Mouse (Mus musculus) right cerebral cortex, postnatal 14 days (tissue): Measurements from ENCODE around the gene Ndufs7.
"Not testable (repeated sequence)": the region's sequence is repeated elsewhere in the genome, so short reads cannot be mapped to it uniquely, and the experiment has no call there.

Experiments used
- DNase-seq: peaks from one replicate; pipeline ENCODE4 v3.0.0; 2022

Ndufs7 gene

DNA sequence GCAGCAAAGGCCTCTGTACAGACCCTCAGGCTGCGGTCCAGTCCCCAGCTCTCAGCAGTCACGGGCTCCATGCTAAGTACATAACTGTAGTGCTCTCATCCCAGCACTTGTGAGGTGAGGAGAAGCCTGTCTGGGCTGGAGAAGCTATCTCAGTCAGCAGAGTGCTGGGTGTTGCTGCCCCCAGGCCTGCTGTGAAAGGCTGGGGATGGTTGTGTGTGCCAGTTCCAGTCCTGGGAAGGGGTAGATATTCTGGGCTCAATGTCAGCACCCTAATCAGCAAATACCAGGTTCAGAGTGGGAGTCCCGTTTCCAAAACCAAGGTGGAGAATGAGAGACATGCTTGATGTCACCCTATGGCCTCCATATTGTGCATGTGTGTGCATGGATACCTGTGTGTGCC lies 6.3 kb upstream of the Ndufs7 start:
- DNase-seq: no peak

DNA sequence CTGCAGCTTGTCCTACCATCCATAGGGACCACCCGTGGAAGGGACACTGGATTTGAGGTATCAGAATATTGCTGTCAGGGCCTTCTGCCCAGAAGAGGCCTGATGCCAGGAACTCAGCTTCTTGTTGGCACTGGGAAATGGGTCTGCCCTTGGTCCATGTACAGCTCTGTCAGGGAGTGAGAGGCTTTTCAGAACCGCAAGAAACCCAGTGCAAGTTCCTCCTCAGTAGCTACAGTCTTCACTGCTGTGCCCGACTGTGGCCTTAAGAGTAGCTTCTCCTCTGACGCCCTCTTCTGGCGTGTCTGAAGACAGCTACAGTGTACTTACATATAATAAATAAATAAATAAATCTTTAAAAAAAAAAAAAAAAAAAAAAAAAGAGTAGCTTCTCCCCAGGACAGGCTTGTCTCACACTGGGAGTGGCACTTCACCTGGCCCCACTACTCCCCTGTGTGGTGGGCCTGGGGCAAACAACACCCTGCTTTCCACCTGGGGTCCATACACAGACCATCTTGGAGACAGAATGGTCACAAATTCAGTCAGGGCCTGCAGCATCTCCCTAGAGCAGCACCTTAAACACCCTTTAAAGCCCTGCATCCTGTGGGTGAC lies 4.0 kb upstream of the Ndufs7 start:
- DNase-seq: no peak

DNA sequence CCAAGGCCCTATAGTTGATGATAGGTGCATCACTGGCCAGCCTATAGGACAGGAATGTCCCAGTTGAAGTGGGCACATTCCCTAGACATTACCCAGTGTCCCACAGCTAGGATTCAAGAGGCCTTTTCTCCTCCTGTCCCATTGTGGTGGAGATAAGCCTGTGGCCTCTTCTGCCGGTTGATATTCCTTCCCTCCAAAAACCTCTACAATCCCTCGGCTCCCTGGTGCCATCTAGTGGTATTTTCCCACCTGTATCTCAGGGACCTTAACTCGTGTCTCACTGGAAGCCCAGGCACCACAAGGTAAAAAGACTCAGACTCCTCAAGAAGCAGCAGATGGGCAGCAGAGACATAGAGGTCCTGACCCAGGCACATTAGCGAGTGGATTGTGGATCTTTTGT lies 3.3 kb upstream of the Ndufs7 start:
- DNase-seq: peak; percentile 83

DNA sequence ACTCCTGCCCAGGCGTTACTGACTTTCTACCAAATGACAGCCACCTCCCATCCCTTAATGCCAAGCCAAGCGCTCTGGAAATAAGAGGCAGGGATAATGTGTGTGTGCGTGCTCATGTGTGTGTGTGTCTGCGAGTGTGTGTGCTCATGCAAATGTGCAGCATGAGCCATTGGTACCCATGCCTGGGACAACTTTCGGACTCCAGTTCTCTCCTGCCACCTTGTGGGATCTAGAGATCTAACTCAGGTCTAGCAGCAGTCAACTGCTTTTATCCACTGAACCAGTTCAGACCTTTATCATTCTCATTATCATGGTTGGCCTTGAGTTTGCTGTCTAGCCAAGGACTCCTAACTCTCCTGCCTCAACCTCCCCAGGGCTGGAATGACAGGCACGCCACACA lies 1.1 kb upstream of the Ndufs7 start:
- no peak for DNase-seq

DNA sequence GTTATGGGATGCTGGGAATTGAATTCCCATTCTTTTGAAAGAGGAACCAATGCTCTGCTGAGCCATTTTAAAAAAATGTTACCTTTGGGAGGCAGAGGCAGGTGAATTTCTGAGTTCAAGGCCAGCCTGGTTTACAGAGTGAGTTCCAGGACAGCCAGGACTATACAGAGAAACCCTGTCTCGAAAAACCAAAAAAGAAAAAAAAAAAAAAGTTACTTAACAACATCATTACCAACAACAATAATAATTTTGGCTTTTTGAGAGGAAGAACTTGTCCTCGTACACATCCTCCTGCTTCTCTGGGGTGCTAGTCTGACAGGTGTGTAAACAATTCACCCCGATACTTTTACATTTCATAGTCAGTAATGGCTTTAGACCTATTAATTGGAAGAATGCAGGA lies 484 bp upstream of the Ndufs7 start:
- DNase-seq: not testable (repeated sequence)

DNA sequence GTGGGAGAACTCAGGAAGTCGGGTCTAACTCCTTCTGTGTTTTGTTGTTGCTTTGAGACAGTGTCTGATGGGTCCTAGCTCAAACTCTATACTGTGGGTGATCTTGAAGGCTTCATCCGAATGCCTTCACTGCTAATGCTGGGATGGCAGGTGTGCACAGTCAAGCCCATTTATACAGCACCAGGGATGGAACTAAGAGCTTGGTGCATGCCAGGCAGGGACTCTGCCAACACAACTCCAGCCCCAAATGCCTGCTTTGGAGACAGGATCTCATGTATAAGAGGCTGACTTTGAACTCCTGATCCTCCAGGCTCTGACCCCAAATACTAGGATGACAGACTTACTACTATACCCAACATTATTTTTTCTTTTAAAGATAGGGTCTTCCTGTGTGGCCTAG lies 1.1 kb downstream of the Ndufs7 start:
- DNase-seq: no peak

DNA sequence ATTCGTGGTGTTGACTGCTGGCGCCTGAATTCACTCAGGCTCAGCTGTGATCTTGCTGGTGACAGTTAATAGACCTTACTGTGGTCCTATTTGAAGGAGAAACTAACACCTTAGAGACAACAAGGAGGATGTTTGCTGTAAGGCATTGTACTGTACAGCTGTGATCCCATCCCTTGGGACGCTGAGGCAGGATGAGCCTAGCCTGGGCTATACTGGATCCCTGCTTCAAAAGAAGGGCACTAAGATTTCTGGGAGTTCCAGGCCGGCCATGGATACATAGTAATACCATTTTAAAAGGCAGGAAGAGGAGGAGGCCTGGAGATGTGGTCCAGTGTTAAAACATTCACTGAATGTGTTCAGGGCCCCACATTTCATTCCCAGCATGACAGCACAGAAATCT lies 1.7 kb downstream of the Ndufs7 start:
- no peak for DNase-seq

DNA sequence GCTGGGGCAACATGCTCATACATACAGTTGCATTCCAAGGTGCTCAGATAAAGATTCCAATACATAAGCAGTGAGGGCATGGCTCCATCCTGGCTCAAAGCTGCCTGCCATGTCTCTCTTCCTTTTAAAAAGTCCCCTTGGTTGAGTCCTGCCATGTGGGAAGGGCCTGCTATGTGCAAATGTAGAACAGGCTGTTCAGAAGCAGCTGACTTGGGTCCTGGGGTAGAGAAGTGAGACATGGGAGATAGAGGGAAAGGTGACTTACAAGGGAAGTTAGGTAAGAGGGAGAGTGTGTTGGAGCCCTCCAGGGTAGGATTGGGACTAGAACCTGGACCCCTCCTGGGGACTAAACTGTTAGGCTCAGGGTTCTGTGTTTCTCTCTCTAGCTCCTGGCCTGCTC lies 3.1 kb downstream of the Ndufs7 start:
- DNase-seq: no peak

DNA sequence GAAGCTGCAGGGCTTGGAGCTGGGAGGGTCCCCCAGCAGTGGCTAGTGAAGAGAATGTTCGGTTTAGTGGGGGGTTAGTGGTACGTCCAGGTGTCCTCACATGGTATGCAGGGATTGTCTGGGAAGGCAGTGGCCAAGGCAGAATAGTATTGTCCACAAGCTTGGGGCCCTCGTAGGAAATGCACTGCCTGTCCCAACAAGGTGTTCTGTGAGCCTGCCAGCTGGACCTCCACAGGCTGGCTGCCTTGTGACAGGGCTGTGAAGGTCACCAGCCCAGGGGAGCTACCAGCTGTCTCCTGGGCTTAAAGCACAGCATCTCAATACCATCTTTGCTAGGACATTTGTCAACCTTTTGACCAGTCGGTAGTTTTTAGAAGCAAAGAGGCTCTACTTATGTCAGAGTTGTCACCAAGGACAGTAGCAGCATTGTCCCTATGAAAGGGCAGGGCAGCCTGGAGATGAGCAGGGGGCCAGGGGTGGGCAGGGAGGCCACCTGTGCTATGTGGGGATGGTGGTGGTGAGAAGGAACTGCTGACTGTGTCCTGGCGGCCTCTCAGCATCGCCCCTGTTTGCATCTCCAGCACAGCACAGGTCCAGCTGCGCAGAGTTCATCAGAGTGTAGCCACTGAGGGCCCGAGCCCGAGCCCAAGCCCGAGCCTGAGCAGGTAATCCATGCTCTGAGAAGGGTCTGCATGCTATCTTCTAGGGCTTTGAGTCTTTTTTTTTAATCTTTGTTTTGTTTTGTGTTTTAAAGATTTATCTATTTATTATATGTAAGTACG lies 3.8 kb downstream of the Ndufs7 start:
- no peak for DNase-seq

DNA sequence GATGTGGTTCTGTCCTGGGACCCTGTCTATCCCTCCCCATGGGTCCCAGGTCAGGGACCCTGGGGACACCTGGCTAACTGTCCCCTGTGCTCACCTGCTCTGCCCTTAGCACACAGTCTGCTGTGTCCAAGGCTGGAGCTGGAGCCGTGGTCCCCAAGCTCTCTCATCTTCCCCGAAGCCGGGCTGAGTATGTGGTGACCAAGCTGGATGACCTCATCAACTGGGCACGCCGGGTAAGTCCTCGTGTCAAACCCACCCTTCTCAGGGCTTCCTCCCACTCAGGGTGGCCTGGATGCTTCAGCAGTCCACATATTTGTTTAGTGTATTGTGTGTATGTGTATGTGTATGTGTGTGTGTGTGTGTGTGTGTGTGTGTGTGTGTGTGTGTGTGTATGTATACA lies 4.6 kb downstream of the Ndufs7 start:
- DNase-seq: no peak

DNA sequence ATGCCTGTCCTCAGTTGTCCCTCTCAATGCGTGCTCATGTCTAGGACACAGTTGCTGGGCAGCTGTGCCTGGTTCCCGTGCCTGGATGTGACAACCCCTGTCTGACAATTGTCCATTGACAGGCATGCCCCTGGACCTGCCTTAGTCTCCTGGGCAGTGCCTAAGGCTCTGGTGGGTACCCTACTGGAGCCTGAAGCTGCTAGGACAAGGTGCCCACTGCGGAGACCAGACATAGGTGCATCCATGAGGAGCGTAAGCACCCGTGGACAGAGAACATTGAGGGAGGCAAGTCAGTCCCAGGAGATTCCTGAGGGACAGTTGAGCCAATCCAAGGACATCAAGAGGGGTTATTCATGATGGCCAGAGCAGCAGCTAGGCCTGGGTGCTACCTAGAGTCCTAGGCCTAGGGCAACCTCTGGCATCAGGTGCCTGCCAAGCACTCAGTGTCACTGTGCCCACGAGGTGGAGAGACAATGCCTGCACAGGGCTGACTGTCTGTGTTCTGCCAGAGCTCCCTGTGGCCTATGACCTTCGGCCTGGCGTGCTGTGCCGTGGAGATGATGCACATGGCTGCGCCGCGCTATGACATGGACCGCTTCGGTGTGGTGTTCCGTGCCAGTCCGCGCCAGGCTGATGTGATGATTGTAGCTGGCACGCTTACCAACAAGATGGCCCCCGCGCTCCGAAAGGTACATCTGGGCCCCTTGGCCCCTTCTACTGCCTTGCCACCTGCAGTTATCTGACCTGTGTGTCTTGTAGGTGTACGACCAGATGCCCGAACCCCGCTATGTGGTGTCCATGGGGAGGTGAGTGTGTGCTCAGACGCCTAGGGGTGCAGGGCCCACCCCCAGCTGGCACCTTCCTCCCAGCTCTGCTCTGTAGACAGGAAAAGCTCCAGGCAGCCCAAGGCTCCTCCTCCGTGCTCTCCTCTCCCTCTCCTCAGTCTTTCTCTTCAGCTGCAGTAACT lies 5.7 kb downstream of the Ndufs7 start:
- no peak for DNase-seq

DNA sequence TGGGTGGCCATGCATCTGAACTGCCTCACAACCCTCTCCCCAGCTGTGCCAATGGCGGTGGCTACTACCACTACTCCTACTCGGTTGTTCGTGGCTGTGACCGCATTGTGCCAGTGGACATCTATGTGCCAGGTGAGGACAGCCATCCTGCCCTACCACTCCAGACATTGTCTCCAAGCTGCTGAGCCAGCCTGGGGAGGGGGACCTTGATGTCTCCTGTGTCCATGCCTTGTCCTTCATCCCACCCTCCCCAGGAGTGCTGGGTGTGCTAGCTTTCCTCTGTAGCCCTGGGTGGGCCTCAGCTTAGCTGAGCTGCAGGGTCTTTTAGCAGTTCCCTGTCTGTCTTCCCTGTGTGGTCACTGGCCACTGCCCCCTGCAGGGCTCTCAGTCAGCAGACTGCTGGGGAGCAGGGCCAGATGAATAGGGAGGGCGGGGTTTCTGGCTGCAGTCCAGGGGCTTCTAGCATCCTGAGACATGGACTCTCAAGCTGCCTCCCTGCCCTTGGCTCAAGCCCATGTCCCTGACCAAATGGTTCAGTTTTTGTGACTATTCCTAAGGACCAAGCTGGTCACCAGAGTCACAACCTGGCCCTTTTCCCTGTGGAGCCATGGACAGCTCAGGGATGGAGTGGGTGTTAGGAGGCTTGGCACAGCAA lies 7.1 kb downstream of the Ndufs7 start:
- DNase-seq: no peak

DNA sequence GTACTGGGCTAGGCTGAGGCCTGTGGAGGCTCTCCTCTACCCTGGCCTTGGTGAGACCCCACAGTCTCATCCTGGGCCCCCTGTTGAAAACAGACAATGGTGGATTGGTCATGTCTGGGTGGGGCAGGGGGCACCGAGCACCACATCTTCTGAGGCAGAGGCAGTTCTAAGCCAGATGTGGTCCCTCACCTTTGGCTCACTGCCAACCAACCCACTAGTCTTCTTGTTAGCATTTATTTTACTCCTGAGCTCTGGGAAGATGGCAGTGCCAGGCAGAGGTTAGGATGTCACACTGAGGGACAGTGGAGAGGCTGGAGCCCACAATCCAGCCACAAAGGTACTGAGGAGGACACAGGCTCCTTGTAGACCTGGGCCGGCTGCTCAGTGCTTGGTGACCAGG lies 9.0 kb downstream of the Ndufs7 start:
- DNase-seq: no peak

DNA sequence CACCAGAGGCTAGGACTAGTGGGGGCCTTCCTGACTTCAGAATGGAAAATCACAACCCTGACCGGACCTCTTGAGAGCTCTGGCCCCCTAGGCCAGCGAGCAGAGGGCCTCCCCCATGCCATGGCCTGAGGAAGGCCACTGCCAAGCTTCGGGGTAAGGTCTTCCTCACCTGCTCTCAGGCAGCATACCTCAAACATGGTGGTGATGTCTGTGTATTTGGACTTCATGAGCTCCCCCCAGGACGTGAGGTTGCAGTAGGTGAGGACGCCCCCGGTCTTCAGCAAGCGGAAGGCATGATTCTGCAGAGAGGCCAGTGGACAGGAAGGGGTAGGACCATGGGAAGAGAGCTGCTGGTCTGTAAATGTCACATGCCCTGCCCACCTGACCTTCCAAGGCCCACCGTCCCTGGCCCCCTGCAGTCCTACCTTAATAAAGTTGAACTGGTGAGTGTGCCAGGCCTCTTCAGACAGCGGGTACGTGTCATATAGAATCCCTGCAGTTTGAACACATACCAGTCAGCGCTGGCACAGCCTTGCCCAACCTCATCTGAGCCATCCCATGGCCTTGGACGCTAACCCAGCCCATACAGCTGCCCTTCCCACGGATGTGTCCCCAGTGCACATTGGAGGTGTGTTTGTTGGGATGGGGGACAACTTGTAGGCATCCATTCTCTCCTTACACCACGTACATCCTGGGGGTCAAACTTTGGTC lies 10.0 kb downstream of the Ndufs7 start:
- no peak for DNase-seq

DNA sequence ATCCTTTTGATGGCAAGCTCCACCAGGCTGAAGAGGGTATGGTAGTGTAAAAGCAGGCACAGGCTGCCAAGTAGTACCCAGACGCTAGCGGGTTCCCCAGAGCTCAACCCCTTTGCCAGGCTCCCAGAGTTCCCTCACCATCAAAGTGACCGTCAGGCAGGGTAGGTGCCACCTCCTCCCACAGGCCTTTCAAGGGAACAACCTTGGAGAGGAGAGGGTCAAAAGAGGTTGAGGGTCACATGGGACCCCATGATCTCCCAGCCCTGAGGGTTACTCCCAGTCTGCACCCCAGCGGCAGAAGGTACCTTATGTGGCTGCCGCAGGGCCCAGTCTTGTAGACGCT lies 10.5 kb downstream of the Ndufs7 start:
- DNase-seq: no peak

DNA sequence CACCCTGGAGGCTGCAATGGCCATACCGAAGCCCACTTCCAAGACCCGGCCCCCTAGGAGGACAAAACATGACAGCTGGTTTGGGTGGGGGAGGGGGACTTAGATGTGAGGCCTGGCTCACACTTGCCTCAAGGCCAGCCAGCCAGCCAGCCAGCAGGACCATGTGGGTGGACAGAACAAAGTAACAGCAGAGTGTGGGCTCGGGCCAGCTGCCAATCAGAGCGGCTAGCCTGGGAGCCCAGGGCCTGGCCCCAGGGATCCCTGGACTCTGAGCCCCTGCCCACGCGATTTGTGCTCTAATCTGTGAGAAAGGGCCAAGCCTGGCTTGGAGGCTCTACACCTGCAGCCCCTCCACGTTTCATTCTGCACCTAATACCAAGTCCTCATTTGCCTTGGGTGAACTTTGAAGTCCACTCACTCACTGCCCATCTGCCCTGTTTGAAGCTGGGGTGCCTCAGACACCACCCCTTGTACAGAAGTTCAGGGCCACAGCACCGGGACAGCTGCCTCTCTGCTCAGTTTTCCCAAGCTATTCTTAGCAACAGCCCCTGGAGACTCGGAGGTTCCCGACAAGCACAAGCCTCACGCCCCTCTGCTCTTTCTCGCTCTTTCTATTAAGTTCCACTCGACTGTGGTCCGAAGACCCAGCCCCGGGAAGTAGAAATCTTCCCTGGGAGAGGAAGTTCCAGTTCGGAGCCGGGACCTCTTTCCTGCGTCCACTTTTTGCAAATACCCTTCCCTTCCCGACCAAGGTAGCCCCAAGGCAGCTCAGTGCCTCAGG lies 11.1 kb downstream of the Ndufs7 start:
- DNase-seq: peak; percentile 68

DNA sequence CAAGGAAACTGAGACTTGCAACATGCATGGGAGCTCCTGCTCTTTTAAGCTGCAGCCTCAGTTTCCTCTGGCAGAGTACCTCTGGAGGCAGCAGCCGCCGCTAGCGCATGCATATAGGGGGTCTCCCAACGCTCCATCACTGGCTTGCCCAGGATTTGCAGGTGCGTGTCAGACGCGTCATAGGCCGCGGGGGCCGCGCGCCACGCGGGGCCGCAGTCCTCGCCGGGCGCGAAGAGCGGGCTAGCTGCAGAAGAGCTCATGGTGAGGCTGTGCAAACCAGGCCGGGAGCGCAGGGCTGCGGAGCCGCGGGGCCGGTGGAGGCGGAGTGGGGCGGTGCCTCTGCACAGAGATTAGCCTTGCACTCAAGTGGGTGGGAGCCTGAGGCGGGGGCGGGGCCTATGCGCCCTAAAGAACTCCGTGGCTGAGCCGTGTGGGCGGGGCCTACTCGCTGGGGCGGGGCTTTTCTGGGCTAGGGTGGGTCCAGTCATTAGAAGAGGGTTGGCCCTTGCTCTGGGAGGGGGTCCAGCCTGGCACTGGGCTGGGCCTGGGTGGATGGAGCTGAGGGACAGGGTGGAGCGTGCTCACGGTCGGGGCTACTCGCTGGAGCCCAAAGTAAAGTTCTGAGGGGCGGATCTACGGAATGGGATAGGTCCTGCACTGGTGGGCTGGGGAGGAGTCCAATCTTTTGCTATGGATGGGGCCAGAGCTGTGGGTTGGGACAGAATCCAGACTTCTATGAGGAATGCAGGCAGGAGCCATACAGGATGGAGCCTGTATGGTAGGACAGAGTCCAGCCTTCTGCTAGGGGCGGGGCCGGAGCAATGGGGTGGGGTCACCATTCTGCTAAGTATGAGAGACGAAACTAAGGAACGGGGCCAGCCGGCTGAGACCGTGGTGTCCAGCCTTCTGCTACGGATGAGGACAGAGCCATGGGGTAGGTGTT lies 12.0 kb downstream of the Ndufs7 start, which contains the start of the genes Gamt and Dazap1:
Gene Gamt, minus strand, starts transcription at position 371 of the 943 bp plus-strand sequence.
Gene Dazap1, plus strand, starts transcription at position 845 of the 943 bp plus-strand sequence.
- peak; percentile 88 for DNase-seq

DNA sequence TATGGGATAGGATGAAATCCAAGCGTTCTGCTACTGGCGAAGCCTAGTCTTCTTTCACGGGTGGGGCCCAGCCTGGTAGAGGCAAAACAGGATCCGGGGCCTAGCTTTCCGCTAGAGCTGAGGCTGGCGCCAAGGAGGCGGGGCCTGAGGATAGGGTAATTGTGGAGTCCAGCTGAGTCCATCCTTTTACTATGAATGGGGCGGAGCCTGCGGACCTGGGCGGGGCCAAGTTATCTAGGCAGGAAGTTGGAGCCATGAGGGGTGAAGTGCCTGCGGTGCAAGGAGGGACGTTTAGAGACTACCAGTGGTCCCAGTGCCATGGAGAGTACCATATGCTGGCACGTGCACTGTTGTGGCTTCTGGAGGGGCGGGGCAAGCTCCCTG lies 12.7 kb downstream of the Ndufs7 start:
- DNase-seq: peak; percentile 86

DNA sequence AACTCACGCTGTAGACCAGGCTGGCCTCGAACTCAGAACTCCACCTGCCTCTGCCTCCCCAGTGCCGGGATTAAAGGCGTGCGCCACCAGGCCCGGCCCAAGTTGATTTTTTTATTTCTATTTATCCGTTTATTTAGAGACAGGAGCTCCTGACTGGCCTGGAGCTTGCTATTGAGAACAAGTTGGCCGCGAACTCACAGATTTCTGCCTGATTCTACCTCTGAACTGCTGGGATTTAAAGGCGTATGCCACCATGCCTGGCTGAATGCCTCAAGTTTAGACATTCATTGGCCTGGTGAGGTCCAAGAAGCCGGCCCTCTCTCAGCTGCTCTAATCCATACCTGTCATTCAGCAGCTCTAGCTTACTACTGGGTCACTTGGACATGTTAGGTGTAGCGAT lies 13.2 kb downstream of the Ndufs7 start:
- no peak for DNase-seq

DNA sequence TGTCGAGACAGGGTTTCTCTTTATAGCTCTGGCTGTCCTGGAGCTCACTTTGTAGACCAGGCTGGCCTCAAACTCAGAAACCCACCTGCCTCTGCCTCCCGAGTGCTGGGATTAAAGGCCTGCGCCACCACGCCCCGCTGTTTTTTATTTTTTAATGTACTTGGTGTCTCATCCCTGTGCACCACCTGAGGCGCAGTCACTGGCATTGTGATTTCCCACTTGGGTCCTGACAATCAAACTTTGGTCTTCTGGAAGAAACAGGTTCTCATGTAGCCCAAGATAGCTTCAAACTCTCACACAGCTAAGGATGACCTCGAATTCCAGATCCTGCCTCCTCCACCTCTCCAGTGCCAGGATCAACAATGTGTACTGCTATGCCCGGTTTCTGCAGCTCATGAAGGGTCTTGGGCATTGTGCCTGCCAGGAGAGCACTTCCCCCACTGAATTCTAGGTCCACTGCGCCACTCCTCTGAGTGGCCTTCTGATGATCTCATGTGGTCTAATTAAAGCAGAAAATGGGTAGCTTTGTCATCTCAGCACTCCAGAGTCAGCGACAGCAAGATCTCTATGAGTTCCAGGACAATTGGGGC lies 13.9 kb downstream of the Ndufs7 start:
- DNase-seq: no peak
